Mouse (Mus musculus): ENCODE data around the gene Ppm1m.
"Not testable (repeated sequence)": the region's sequence is repeated elsewhere in the genome, so short reads cannot be mapped to it uniquely, and the experiment has no call there.

Ppm1m gene

DNA sequence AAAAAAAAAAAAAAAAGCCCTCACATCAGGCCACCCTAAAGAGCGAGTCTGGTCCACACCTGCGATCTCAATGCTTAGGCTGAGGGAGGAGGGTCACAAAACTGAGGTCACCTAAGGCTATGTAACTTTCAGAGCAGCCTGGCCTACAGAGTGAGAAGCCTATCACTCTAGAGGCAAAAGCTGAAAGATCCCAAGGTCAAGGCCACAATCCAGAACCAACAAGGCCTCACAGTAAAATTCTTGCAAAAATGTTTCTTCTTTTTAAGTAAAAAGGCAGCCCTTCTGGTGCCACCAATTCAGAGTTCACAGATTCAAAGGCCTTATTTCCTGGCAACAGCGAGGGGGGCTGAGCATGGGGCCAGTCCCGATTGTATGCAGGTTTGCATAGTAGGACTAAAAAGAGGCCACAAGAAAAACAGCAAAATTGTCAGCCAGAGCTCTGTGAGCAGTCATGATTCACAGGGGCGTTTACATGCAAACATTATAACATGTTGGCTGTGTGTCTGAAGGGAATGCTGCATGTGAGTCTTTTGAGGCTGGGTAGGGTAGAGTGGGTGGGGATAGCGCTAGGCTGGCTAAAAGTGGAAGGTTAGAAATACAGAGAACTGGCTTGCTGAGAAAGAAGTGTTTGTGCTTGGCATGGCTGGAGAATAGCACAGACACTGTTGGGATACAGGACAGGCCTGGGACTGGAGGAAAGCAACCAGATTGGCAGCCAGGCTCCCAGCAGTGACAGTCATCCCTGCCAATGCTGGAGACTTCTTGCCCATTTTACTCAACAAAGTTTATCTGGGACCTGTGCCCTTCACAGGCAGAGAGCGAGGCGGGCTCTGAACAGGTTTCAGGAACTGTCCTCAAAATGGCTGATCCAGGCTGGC is 5.4 kb downstream of the Ppm1m start:
- no peak for DNase-seq (ENCODE audit: low spot score in 2 of 2)

DNA sequence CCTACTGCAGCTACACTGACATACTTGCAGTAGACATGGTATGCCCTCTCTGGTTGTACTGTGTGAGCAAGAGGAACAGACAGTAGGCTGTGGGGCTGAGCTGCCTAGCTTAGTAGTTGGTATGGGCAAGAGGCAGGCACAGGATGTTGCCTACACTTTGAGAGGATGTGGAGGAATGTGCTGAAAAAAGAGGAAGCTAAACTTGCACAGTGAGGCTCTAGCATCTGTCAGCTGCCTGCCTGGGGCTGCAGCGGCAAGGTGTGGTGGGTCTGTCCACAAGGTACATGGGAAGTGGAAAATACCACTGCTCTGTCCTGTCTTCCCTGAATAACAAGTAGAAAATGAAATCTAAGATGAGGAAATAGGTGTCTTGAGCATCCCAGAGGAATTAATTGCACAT is 6.5 kb downstream of the Ppm1m start:
- DNase-seq (ENCODE audit: low spot score in 2 of 2), result peak in 1 of 2 experiments; percentile 49

DNA sequence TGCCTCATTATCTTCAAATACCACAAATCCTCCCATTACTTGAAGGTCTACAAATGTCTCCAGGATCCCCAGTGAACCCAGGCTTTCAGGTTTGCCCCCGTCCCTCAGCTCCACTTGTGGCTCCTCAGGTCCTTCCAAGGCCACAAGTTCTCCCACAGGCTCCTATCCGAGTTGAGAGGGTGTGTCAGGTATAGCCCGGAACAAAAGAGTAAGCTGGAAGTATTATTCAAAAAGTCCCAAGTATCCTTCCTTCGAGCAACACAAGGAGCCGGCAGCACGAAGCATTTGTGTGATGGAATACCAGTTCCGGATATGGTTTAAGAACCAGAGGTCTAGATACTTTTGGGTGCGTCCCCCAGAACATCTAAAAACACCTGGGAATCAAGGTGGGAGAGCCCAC is 7.5 kb downstream of the Ppm1m start:
- no peak for DNase-seq (ENCODE audit: low spot score in 2 of 2)

DNA sequence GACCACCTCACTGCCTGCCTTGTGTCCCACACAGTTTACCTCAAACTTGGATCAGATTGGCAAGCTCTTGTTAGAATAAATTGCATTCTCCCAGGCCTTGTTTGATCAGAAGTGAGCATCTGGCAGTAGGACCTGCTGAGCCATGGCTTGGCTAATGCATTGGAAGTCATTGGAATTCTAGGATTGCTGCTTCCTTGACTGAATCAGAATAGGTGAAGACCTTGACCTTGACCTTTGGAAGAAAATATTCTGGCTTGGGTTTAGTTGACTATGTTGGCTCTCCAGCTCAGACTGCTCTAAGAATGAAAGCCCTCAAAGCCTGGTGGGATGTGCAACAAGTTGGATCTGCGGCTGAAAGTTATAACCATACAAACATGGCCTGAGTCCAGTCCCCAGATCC is 8.2 kb downstream of the Ppm1m start:
- no peak for DNase-seq (ENCODE audit: low spot score in 2 of 2)

DNA sequence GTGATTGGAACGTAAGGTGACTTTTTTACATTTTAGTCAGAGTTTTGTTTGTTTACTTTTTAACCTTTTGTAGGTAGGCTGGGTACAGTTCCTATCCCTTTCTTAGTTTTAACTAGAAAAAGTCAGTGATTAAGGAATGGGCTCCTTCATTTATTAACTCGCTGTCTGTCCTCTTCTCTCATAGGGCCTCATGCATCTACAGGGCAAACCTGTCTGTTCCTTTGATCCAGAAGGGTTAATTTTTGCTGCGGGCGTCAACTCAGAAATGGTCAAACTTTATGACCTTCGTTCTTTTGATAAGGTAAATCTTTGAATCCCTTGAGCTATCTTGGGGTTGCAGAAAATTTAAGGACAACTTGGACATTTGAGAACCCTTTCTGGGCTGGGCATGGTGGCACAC is 15.6 kb downstream of the Ppm1m start:
- DNase-seq (ENCODE audit: low spot score in 2 of 2), result no peak

DNA sequence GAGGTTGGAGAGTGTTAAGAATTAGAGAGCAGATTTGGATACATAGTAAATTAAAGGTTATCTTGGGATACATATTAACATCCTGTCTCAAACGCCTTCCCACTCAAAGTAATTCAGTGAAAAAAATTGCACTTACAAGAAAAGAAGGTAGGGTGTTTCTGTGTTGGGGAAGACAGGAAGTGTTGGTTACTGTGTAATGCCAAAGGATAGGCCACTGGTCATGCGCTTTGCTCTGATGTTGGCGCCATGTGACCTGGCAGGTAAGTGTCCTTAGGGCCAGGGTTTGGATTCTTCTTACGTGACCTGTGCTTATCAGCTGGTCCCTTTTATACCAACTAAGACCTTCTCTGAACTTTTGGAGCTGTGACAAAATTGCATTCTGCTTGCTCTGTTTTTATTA is 17.4 kb downstream of the Ppm1m start:
- DNase-seq (ENCODE audit: low spot score in 2 of 2), result no peak

DNA sequence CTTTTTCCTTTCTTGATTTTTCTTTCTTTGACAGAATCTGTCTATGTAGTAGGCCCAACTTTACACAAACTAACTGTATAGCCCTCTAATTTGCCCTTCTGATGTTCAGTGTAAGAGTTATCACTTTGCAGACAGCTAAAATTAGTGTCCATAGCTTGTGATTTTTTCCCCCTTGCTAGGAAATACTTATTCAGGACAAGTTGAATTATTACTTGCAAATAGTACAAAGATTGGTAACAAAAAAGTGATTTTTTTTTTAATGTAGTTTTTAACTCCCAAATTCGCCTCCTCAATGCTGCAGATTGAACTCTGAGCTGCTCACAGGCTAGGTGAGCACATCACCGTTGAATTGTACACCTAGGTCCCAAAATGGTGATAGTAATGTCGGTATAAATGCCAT is 19.6 kb downstream of the Ppm1m start:
- DNase-seq (ENCODE audit: low spot score in 2 of 2), result no peak

DNA sequence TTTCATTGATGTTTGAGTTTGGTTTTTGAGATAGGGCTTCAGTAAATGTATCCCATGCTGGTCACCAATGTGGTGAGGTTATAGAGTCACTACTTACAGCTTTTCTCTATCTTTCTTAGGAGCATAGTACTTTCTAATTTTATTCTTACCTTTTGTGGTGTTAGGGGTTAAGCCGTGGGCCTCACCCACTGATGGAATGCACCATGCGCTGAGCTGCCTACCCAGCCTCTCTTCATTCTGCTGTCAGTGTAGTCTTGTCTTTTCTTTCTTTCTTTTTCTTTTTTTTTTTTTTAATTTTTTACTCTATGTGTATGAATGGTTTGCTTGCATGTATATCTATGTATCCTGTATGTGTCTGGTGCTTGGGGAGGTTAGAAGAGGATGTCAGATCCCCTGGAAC is 20.1 kb downstream of the Ppm1m start:
- no peak for DNase-seq (ENCODE audit: low spot score in 2 of 2)

DNA sequence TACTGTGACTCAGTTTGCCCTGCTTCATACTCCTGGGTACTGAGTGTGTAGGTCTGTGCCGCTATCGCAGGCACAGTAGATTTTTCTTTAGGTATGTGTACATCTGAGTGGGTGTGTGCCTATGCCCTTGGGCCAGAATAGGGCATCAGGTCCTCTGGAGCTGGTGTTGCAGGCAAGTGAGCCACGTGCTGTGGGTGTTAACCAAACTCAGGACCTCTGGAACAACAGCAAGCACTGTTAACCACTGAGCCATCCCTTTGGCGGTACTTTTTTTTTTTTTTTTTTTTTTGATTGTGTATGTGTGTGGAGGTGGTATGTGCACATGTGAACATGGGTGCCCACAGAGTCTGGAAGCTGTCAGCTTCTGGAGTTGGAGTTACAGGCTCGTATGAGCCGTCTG is 21.7 kb downstream of the Ppm1m start:
- no peak for DNase-seq (ENCODE audit: low spot score in 2 of 2)

DNA sequence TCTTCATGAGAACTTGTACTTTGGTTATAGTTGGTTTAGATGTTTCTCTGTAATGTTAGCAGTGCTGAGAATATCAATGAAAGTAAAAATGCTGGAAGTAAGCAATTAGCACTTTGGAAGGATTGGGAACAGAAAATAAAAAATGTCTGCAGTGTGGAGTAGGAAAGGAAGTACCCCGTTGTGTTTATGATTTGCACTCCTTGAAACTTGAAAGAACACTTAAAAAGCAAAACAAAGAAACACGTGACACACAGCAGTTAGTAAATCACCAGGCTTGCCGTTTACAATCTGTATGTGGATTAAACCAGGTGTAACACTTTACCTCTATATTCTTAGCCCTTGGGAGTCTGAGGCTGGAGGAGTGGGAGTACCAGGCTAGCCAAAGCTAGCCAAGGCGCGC is 22.8 kb downstream of the Ppm1m start:
- DNase-seq (ENCODE audit: low spot score in 2 of 2), result no peak

DNA sequence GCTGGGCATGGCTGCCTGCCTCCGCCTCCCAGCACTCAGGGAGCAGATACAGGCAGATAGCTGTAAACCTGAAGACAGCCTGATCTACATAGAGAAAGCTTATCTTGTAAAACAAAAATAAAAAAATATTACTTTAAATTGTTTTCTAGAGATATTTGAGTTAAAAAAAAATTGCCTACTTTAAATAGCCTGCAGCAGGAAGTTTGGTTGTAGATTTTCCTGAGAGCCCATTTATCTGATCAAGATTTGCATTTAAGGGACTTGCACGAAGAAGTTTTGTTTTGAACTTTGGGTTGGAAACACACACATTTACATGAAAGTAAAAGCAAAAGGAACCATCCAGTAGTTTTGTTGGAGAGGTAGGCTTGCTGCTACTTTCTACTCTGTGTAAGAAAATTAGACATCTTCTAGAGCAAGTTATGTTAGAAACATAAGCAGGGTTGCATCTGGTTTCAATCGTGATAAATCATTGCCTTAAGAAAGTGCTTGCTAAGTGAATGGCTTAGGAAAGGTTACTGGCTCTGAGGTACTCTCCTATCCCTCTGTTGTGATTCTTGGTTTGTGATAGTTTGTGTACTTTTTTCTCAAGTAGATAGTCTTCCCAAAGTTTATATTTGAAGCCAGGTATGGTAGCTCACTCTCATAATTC is 23.9 kb downstream of the Ppm1m start:
- DNase-seq (ENCODE audit: low spot score in 2 of 2), result no peak

DNA sequence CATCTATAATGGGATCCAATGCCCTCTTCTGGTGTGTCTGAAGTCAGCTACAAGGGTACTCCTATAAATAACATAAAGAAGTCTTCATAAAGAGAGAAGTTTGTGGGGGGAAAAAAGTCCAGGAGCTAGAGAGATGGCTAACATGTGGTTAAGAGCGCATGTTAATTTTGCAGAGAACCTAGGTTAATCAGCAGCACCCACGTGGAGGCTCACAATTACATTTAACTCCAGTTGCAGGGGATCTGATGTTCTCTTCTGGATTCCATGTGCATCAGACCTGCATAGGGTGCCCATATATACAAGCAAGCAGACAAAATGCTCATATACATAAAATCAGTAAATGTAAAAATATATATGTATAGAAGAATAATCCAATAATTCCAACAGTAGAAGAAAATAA is 26.2 kb downstream of the Ppm1m start:
- no peak for DNase-seq (ENCODE audit: low spot score in 2 of 2)

DNA sequence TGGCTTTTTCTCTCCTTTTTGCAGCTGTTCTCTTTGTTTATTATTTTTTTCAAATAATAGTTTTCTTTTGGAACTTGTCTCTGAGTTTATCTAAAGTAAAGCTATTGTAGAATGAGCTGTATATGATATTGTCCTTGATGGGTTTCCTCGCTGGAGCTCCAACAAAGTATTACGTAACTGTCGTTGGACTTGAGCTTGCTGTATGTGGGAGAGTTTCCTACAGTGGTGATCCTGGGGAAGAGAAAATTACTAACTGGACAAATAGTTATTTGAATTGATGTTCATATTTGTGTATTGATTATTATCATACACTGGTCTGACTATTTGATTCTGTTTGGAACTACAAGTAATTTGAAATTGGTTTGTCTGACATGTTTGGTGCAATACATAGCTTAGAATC is 27.0 kb downstream of the Ppm1m start:
- DNase-seq (ENCODE audit: low spot score in 2 of 2), result no peak

DNA sequence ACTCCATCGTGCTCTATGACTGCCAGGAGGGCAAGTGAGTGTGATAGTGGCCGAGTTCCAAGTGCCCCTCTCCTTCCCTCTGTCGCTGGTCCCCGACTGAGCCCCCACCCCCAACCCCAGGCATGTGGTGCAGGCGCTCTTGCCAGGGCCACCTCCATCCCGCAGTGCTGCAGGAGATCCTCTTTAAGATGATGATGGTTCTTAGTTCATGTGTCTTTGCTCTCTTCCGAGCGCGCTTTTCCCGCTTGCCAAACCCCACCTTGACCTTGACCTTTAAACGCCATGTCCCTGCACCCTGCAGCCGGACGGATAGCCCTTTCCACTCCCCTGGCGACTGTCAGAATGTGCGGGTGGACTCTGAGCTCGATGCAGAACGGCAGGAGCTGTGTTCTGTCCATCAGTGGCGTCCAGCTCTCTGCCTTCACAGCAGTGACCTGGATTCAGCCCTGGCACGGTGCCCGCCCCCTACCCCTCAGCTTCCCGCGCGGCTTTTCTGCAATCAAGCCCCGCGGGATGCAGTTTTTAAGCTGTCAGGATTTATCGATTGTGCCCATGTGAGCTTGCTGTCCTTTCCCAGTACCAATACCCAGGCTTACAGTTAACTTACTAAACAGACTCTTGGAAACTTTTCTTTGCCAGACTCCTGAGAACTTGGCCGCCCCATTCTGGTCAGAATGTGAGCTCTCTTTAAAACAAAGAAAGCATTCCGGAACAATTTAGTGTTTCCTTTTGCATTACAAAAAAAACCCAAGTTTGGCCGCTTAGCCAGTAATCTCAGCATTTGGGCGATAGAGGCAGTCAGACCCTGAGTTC is 28.0 kb downstream of the Ppm1m start:
- peak; percentile 52 to 66 for DNase-seq (ENCODE audit: low spot score in 2 of 2)

DNA sequence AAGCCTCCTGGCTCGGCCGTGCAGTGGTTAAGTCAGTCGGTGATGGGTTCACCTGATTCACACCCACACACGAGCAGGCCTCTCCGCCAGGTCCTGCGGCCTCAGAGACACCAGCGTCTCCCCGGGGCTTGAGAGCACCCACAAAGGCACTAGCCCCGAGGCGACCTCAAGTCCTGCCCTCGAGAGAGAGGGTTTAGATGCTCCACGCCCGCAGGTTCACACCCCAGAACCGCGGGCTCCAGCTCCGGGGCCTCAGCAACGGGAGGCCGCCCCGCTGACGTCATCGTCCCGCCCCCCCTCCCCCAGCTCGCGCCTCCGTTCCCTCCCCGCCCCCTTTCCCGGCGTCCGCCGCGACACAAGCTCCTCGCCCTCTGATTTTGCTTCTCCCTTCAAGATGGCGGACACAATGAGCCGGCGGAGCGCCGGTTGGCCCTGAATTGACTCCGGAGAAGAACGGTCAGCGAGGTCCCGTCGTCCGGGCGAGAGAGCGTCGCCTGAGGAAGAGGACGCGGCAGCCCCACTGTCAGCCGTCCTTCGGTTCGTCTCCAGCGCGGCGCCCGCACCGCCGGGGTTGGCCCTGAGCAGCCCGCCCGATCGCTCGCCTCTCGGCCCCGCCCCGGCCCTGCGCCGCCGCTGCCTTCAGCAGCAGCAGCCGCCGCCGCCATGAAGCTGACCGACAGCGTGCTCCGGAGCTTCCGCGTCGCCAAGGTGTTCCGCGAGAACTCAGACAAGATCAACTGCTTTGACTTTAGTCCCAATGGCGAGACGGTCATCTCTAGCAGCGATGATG is 28.8 kb downstream of the Ppm1m start, which contains the start of gene Wdr82:
Wdr82 (plus strand) TSS at position 373 of the 790 bp plus-strand sequence.
- peak; percentile 86 to 87 for DNase-seq (ENCODE audit: low spot score in 2 of 2)

DNA sequence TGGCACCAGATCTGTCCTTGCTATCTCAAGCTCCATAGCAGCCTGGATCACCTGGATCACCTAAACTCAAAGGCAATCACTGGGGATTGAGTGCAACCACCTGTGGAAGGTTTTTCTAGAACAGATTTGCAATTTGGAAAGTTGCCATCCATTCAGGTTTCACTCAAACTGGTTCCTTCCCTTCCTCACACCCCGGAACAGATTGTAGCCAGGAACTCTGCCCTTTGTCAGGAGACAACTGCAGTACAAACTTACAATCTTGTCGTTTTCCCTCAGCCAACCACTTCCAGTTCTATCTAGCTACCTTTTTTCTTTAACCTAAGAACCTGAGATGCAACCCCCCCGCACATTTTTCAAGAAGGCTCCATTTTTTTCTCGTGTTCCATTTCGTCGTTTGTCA is 29.6 kb downstream of the Ppm1m start:
- DNase-seq (ENCODE audit: low spot score in 2 of 2), result no peak

DNA sequence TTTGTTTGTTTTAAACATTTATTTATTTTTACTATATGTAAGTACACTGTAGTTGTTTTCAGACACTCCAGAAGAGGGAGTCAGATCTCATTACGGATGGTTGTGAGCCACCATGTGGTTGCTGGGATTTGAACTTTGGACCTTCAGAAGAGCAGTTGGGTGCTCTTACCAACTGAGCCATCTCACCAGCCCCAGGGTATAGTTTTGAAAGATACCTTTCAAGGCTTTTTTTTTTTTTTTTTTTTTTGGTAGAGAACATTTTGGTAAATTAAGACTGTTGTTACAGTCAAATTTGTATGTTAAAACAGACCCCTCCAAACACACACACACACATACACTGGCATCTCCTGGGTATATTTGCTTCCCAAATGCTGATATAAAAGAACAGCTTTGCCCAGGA is 30.5 kb downstream of the Ppm1m start:
- not testable (repeated sequence) for DNase-seq (ENCODE audit: low spot score in 2 of 2)

DNA sequence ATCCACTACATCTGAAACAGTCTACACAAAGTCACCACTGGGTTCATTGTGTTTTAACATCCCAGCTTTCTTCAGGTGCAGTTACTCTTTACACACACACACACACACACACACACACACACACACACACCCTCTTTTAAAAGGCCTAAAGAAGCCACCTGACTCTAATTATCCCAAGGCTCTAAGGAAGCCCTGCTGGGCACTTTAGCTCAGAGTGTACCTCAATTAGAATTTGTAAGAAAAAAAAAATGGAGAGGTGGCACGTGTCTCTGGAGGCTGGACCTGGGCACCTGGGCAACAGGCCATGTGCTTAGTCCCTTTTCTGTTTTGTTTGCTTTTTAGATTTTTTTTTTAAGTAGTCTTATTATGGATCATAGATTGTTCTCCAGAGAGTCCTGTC is 31.8 kb downstream of the Ppm1m start:
- no peak for DNase-seq (ENCODE audit: low spot score in 2 of 2)

DNA sequence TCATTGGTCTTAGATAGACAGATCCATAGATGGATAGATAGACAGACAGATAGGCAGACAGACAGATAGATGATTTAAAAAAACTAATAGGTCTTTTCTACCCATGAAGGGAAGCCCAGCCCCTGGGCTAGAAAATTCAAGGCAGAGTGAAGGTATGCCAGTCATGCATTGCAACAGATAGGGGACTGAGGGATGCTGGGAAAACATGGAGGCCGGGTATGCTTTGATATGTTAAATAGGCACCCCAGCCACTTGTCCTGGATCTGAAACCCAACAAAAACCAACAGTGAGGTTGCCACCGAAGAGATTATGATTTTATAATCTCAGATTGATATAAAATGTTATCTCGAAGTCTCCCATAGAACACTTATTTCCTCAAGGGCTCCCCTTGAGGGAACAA is 32.3 kb downstream of the Ppm1m start:
- DNase-seq (ENCODE audit: low spot score in 2 of 2), result no peak

DNA sequence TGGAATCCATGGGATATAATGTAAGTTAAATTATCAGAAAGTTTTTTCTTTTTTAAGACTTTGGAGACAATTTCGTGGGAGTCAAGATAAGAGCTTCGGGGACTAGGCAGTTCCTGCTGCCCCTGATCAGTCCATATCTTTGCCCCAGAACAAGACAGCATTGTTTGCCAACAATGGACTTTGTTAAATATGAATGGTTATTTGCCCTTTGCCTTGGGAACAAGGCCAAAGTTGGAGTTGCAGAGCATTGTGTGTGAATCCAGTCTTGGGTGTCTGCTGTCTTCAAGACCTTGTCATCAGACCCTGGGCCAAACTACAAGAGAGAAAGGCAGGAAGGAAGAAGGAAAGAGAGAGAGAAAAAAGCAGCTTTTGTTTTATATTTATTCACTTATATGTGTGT is 32.8 kb downstream of the Ppm1m start:
- no peak for DNase-seq (ENCODE audit: low spot score in 2 of 2)

DNA sequence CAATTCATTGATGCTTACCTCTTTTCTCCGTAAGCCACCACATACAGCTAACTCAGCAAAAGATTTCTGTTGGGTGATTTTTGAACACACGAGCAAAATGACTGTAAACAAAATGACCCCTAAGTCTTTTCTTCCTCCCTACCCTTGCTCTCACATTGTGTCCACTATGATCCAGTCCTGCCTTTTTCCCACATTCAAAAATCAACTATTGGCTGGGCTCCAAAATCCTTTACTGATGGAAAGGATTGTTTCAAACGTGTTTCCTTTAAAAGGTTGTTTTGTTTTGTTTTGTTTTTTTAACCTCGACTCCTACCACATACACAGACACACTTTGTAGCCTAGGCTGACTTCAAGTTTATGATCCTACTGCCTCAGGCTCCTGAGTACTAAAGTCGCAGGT is 39.1 kb downstream of the Ppm1m start:
- no peak for DNase-seq (ENCODE audit: low spot score in 2 of 2)
